Mouse (Mus musculus) stomach, postnatal 0 days (tissue): ENCODE results near the gene Tmf1. TPM values are rescaled to one million over a fixed set of nuclear protein-coding genes. Genes with fewer than 3 reads are reported as not detected.
A peak's percentile ranks its signal among the peaks of the same experiment; 100 is the strongest.

ENCODE experiments used
- ATAC-seq: fragments of 200-750 bp; cut with Nextera tagmentation; 2 replicates; pipeline ENCODE4 v1.8.0; 2017; ENCODE audit not compliant: low FRiP score, low TSS enrichment
- DNase-seq: peaks from one replicate; pipeline ENCODE4 v3.0.0-alpha.2; 2016; ENCODE audit warnings: low spot score
- H3K27ac ChIP-seq: fragments of 300-500 bp; sonication (generic); replicated peaks from 2 replicates; pipeline ENCODE4 v1.5.1; 2014; ENCODE audit warnings: mild to moderate bottlenecking, control low read depth
- H3K27me3 ChIP-seq: fragments of 300-500 bp; sonication (generic); 2 replicates; pipeline ENCODE4 v1.6.1; 2014; ENCODE audit warnings: low read length; ENCODE audit not compliant: control insufficient read depth, insufficient read depth
- H3K36me3 ChIP-seq: fragments of 300-500 bp; sonication (generic); 2 replicates; pipeline ENCODE4 v1.6.1; 2014; ENCODE audit warnings: low read length, mixed read lengths; ENCODE audit not compliant: control insufficient read depth, insufficient read depth
- H3K4me1 ChIP-seq: fragments of 300-500 bp; sonication (generic); replicated peaks from 2 replicates; pipeline ENCODE4 v1.6.1; 2014; ENCODE audit warnings: antibody characterized with exemption; ENCODE audit not compliant: control insufficient read depth, insufficient read depth
- H3K4me2 ChIP-seq: fragments of 300-500 bp; sonication (generic); replicated peaks from 2 replicates; pipeline ENCODE4 v1.6.1; 2014; ENCODE audit warnings: low read depth, mild to moderate bottlenecking, control low read depth, moderate library complexity
- H3K4me3 ChIP-seq: fragments of 300-500 bp; sonication (generic); 2 replicates; pipeline ENCODE4 v1.5.1; 2014; ENCODE audit warnings: low read depth, low read length, control low read depth
- H3K9ac ChIP-seq: fragments of 300-500 bp; sonication (generic); 2 replicates; pipeline ENCODE4 v1.6.1; 2014; ENCODE audit warnings: mild to moderate bottlenecking, low read length, control low read depth, mixed read lengths
- H3K9me3 ChIP-seq: fragments of 300-500 bp; sonication (generic); 2 replicates; pipeline ENCODE4 v1.6.1; 2016; ENCODE audit warnings: low read length; ENCODE audit not compliant: control insufficient read depth
- CTCF ChIP-seq: IDR thresholded peaks from 2 replicates; pipeline ENCODE4 v1.5.1; 2016; ENCODE audit warnings: antibody characterized with exemption, low read depth, mild to moderate bottlenecking, moderate library complexity
- EP300 ChIP-seq: optimal IDR thresholded peaks from 2 replicates; pipeline ENCODE3; 2016; ENCODE audit warnings: antibody characterized with exemption
- WGBS: fragments of 180-500 bp; shearing (Covaris S2); extraction: QIAGEN DNeasy Blood & Tissue Kit; methylation state at CpG from one replicate; pipeline ENCODE4 v1.1.7; 2014; 5-methylcytosine and 5-hydroxymethylcytosine counted together
- polyA plus RNA-seq: library from polyadenylated mRNA; unstranded; fragments of >200 nt; fragmentation: Nextera tagmentation; extraction: Ambion mirVana; gene quantifications from 2 replicates; pipeline ENCODE4 v1.2.1, GENCODE M21; 2015

The Tmf1 gene
- polyA plus RNA-seq, 1 experiment from 2014 or later = 34.3 TPM

DNA sequence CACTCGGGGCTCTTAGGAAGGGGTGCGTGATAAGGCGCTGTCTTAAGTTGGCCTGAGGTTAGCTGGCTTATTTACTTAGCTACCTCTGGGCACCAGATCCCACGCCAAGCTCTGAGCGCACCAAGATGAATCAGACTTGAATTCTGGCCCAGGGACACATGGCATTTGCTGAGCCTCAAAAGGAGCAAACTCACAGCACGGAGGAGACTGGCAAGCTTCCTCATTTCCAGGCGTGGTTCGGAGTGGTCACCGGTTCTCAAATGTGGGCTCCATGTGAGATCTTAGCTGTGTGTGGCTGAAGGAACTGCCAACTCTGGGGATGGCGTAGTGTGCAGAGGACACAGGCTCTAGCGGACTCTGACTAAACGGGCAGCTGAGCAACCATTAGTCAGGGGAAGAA, 33.1 kb upstream of the Tmf1 start:
- 33% methylated on average over 12 of the region's 12 CpGs for WGBS

GRCm38 (mm10) chr6:97210962-97211601, 32.2 kb upstream of the Tmf1 start:
- H3K27me3 ChIP-seq = no peaks in the 10 kb centered on the region
- under 1% methylated on average over 22 of the region's 22 CpGs for WGBS

More for the DNA sequence above, 33.1 kb upstream of the Tmf1 start:
- no peaks in the 10 kb centered on the region for H3K4me1 ChIP-seq
- TF ChIP-seq CTCF (no peak), EP300 (no peak)
- no peak overlapping the region for H3K9ac ChIP-seq
- no peaks in the 10 kb centered on the region for H3K36me3 ChIP-seq
- H3K9me3 ChIP-seq = no peaks in the 10 kb centered on the region
- H3K27ac ChIP-seq = peak overlapping the region; percentile 69; the same call in 1 of the 2 replicates
- H3K27me3 ChIP-seq = no peaks in the 10 kb centered on the region
- H3K4me2 ChIP-seq = peak overlapping the region; percentile 85
- DNase-seq = peak; percentile 43
- 0 out of 2 replicates have a peak, but pooled peaks have one; percentile 15 for ATAC-seq
- peak overlapping the region; percentile 72 for H3K4me3 ChIP-seq

DNA sequence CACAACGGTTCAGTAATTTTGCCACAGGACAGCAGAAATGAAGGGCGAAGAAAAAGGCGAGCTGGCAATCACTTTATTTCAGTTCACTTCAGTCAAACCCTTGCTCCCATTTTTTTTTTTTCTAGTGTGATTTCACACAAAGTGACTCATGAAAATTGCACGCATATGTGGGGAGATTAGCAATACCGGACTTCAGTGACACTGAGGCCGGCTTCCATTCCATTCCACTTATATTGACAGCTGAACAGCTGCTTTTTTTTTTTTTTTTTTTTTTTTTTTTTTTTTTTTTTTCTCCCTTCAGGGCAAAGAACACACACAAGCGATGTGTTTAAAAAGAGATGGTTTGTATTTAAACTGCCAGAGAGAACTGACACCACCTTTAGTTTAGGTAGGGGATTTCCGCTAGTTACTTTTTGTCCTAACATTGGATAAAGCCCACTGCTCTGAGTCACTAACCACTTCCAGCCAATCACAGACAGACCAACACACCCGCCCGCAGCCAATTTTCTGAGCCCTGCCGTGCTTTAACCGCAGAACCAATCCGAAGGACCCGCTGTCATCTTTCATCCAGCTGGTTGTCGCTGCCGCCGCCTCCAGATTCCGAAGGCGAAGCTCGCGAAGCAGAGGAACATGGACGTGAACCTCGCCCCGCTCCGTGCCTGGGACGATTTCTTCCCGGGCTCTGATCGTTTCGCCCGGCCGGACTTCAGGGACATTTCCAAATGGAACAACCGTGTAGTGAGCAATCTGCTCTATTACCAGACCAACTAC, 31.5 kb upstream of the Tmf1 start, which contains the start of gene Arl6ip5:
TSS of gene Arl6ip5 (plus strand) at position 499 of the 771 bp plus-strand sequence.
- H3K27me3 ChIP-seq = no peaks in the 10 kb centered on the region
- H3K4me1 ChIP-seq = no peaks in the 10 kb centered on the region
- peak within 1 kb of the TSS; percentile 85 for H3K4me2 ChIP-seq
- peak; percentile 77 for ATAC-seq
- H3K4me3 ChIP-seq = peak within 1 kb of the TSS; percentile 72
- peak; percentile 93 for DNase-seq
- 8% methylated on average over 32 of the region's 32 CpGs for WGBS
- no peaks in the 10 kb centered on the region for H3K9me3 ChIP-seq
- H3K36me3 ChIP-seq = no peaks in the 10 kb centered on the region
- TF ChIP-seq EP300 (no peak), CTCF (no peak)
- H3K9ac ChIP-seq = peak within 1 kb of the TSS; percentile 76
- H3K27ac ChIP-seq = peak within 1 kb of the TSS; percentile 88

More at GRCm38 (mm10) chr6:97210962-97211601, 32.2 kb upstream of the Tmf1 start:
- peak; percentile 40 for DNase-seq
- TF ChIP-seq CTCF = no peak
- no peak for TF ChIP-seq EP300
- Histone ChIP-seq H3K4me1 (no peaks in the 10 kb centered on the region), H3K4me2 (peak overlapping the region; percentile 85), H3K36me3 (no peaks in the 10 kb centered on the region), H3K9me3 (no peaks in the 10 kb centered on the region), H3K27ac (peak overlapping the region; percentile 88), H3K4me3 (peak overlapping the region; percentile 72), H3K9ac (peak overlapping the region; percentile 76)
- ATAC-seq = peak; percentile 41

DNA sequence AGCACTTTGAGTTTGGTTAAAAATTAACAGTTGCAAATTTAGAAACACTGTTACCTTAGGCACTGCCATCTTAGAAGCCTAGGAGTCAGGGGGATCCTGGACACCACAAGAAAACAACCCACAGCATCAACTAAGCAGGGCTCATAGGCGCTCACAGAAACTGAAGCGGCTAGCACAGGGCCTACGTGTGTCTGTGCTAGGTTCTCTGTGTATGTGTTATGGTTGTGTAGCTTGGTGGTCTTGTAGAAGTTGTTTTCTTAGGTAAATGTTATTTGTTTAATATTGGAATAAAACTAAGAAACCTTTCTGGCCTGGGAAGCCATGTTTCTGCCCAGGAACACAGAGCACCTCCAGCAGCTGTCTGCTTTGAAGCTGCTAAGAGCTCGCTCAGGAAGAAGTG, 30.8 kb upstream of the Tmf1 start:
- no peak overlapping the region for H3K9ac ChIP-seq
- no peaks in the 10 kb centered on the region for H3K9me3 ChIP-seq
- H3K4me2 ChIP-seq = no peak overlapping the region
- 87% methylated on average over 4 of the region's 4 CpGs for WGBS
- no peak overlapping the region for H3K27ac ChIP-seq
- H3K4me1 ChIP-seq = no peaks in the 10 kb centered on the region
- H3K27me3 ChIP-seq = no peaks in the 10 kb centered on the region
- no peaks in the 10 kb centered on the region for H3K36me3 ChIP-seq
- TF ChIP-seq CTCF = no peak
- no peak for TF ChIP-seq EP300
- no peak overlapping the region for H3K4me3 ChIP-seq
- ATAC-seq (no peak), DNase-seq (no peak)

DNA sequence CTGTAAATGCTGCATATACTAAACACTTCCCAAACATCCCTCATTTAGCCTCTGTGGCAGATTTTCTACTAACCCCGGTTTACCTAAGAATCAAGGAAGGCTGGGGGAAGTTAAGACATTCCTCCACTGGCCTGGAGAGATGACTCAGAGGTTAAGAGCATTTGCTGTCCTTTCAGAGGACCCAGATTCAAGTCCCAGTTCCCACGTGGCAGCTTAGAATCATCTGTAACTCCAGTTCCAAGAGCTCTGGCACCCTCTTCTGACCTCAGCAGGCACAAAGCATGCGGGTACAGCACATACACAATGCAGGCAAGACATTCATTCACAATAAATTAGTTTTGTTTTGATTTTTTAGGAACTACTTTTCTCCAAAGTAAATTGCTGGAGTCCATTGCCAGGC, 30.3 kb upstream of the Tmf1 start:
- Histone ChIP-seq H3K27me3 (no peaks in the 10 kb centered on the region), H3K4me3 (no peak overlapping the region), H3K4me1 (no peaks in the 10 kb centered on the region), H3K27ac (no peak overlapping the region), H3K4me2 (no peak overlapping the region), H3K36me3 (no peaks in the 10 kb centered on the region), H3K9ac (no peak overlapping the region), H3K9me3 (no peaks in the 10 kb centered on the region)
- 52% methylated on average over 3 of the region's 3 CpGs for WGBS
- ATAC-seq (no peak), DNase-seq (no peak)
- peak; percentile 19; the same call in 1 of the 2 replicates for TF ChIP-seq CTCF
- no peak for TF ChIP-seq EP300

DNA sequence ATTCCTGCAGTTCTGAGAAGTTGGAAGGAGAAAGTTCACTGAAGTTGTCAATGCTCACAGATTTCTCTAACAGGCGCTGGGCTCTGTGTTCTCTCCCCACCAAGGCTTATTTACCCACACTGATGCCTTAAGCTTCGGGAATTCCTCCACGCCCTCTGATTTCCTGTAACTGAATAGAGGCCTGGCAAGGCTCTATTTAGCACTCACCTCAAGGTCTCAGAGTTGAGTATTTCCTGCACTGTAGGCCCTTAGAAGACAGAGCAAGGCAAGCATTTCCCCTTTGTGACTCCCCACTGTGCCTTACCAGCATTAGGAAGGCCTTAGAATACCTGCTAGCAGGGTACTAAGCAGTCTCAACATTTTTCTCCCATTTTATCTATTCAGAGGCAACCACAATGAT, 29.5 kb upstream of the Tmf1 start:
- no peak overlapping the region for H3K4me3 ChIP-seq
- no peaks in the 10 kb centered on the region for H3K36me3 ChIP-seq
- ATAC-seq = no peak
- H3K9ac ChIP-seq = no peak overlapping the region
- no peaks in the 10 kb centered on the region for H3K27me3 ChIP-seq
- TF ChIP-seq CTCF (no peak), EP300 (no peak)
- no peaks in the 10 kb centered on the region for H3K9me3 ChIP-seq
- H3K4me2 ChIP-seq = no peak overlapping the region
- H3K27ac ChIP-seq = peak overlapping the region; percentile 67
- 25% methylated on average over 3 of the region's 3 CpGs for WGBS
- H3K4me1 ChIP-seq = no peaks in the 10 kb centered on the region
- DNase-seq = peak; percentile 54
